Mouse (Mus musculus) neural tube, embryonic 11.5 days (tissue): Measurements from ENCODE around the gene Mbtps2. TPM values are rescaled to one million over a fixed set of nuclear protein-coding genes. Genes with fewer than 3 reads are reported as not detected.

ENCODE experiments used
- ATAC-seq: fragments of 200-750 bp; cut with Nextera tagmentation; 2 replicates; pipeline ENCODE4 v1.8.0; 2017; ENCODE audit warnings: moderate number of reproducible peaks, mild to moderate bottlenecking, moderate TSS enrichment, moderate library complexity; ENCODE audit not compliant: insufficient read depth, low FRiP score, low TSS enrichment
- DNase-seq: peaks from one replicate; pipeline ENCODE4 v3.0.0-alpha.2; 2015; ENCODE audit warnings: low spot score
- H3K27ac ChIP-seq: fragments of 300-500 bp; sonication (generic); 2 replicates; pipeline ENCODE4 v1.5.1; 2014; ENCODE audit warnings: low read depth, mild to moderate bottlenecking, low read length
- H3K27me3 ChIP-seq: fragments of 300-500 bp; sonication (generic); 2 replicates; pipeline ENCODE4 v1.6.1; 2014; ENCODE audit warnings: mild to moderate bottlenecking, low read length, mixed read lengths; ENCODE audit not compliant: control insufficient read depth, insufficient read depth
- H3K36me3 ChIP-seq: fragments of 300-500 bp; sonication (generic); 2 replicates; pipeline ENCODE4 v1.6.1; 2014; ENCODE audit warnings: mild to moderate bottlenecking, low read length, moderate library complexity, mixed read lengths; ENCODE audit not compliant: control insufficient read depth, insufficient read depth
- H3K4me1 ChIP-seq: fragments of 300-500 bp; sonication (generic); 2 replicates; pipeline ENCODE4 v1.6.1; 2014; ENCODE audit warnings: low read length, mixed read lengths; ENCODE audit not compliant: control insufficient read depth, insufficient read depth
- H3K4me2 ChIP-seq: fragments of 300-500 bp; sonication (generic); 2 replicates; pipeline ENCODE4 v1.6.1; 2014; ENCODE audit warnings: low read depth, mild to moderate bottlenecking, moderate library complexity
- H3K4me3 ChIP-seq: fragments of 300-500 bp; sonication (generic); 2 replicates; pipeline ENCODE4 v1.5.1; 2014; ENCODE audit warnings: low read depth, low read length
- H3K9ac ChIP-seq: fragments of 300-500 bp; sonication (generic); 2 replicates; pipeline ENCODE4 v1.6.1; 2014; ENCODE audit warnings: mild to moderate bottlenecking, low read length
- H3K9me3 ChIP-seq: fragments of 300-500 bp; sonication (generic); 2 replicates; pipeline ENCODE4 v1.6.1; 2016; ENCODE audit warnings: low read length; ENCODE audit not compliant: control insufficient read depth
- WGBS: fragments of 180-500 bp; shearing (Covaris S2); extraction: QIAGEN DNeasy Blood & Tissue Kit; methylation state at CpG from one replicate; pipeline ENCODE4 v1.1.7; 2014; 5-methylcytosine and 5-hydroxymethylcytosine counted together
- polyA plus RNA-seq: library from polyadenylated mRNA; unstranded; fragments of >200 nt; fragmentation: Nextera tagmentation; extraction: Ambion mirVana; gene quantifications from 2 replicates; pipeline ENCODE4 v1.2.1, GENCODE M21; 2014

Gene Mbtps2
- polyA plus RNA-seq, 1 experiment from 2014 or later = 26.3 TPM

DNA sequence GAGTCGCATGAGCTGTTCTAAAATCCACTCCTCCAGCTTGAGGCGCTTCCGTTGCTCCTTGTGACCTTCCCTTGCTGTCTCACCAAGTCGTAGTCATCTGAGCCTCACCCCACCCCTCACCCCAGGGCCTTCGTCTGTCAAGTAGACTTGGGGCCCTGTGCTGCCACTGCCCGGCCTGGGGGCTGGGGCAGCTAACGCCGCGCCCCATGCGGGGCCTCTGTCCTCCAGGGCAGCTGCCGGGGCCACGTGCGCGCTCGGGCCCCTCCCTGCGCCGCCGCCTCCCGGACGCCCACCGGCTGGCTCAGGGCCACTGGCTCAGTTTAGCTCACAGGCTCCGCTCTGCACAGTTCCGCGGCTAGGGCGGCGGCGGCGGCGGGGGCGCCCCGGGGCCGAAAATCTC, 14.4 kb upstream of the Mbtps2 start:
- Histone ChIP-seq H3K27me3 (no peaks in the 10 kb centered on the region), H3K36me3 (no peaks in the 10 kb centered on the region), H3K9me3 (no peaks in the 10 kb centered on the region), H3K4me2 (peak overlapping the region; percentile 26; the same call in 1 of the 2 replicates), H3K27ac (no peak overlapping the region), H3K4me1 (no peaks in the 10 kb centered on the region), H3K4me3 (no peak overlapping the region), H3K9ac (no peak overlapping the region)
- 24% methylated on average over 32 of the region's 32 CpGs for WGBS
- ATAC-seq (no peak), DNase-seq (no peak)

DNA sequence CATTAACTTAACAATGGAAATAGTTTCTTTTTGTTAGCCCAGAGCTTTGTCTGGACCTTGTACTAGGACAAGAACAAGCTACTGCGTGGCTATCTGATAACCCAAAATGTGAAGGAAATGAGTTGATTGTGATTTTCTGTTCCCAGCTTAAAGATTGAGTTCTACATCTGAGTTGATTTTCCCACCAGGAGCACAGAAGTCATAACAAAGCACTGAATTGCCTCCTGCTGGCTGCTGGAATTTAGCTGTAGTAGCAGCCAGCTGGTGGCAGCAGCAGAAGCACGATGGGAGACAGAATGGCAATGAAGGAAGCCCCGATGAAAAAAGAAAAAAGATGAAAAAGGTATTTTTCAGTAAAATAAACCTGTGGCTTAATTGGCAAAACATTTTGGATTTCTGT, 2.9 kb upstream of the Mbtps2 start:
- Histone ChIP-seq H3K4me3 (no peak overlapping the region), H3K27ac (no peak overlapping the region), H3K4me2 (no peak overlapping the region), H3K4me1 (no peaks in the 10 kb centered on the region), H3K27me3 (no peaks in the 10 kb centered on the region), H3K9me3 (no peaks in the 10 kb centered on the region), H3K36me3 (no peaks in the 10 kb centered on the region), H3K9ac (no peak overlapping the region)
- ATAC-seq (no peak), DNase-seq (peak; percentile 48)
- 6% methylated on average over 3 of the region's 3 CpGs for WGBS

DNA sequence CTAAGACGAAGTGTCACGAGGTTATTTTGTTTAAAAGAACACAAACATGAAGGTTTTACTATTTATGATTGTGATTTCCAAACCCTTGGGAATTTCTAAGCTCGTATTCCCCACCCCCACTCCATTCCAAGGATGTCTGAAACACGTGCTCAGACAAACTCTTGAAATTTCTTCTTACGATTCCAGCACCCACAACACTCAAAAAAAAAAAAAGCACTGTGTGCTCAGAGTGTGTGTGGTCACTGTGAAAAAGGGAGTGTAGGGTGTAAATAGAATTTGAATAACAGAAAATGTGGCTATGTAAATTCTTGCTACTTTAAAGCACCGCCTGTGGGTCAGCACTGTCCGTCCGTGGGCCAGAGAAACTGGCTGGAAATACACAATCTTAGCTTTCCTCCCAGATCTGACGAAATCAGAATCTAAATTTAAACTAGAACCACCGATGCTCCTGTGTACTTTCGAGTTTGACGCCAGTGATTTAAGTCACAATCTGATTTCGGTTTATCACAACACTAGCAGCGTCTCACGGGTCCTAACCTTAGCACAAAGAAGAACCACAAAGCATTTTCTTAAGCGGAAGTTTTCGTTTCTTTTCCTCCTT, 830 bp downstream of the Mbtps2 start:
- ATAC-seq (peak; percentile 52; the same call in 1 of the 2 replicates), DNase-seq (no peak)
- Histone ChIP-seq H3K9me3 (no peaks in the 10 kb centered on the region), H3K36me3 (no peaks in the 10 kb centered on the region), H3K27me3 (no peaks in the 10 kb centered on the region), H3K9ac (peak overlapping the region; percentile 84), H3K4me3 (peak overlapping the region; percentile 58), H3K4me1 (no peaks in the 10 kb centered on the region), H3K4me2 (peak overlapping the region; percentile 43), H3K27ac (peak overlapping the region; percentile 83)
- WGBS = 16% methylated on average over 17 of the region's 17 CpGs

DNA sequence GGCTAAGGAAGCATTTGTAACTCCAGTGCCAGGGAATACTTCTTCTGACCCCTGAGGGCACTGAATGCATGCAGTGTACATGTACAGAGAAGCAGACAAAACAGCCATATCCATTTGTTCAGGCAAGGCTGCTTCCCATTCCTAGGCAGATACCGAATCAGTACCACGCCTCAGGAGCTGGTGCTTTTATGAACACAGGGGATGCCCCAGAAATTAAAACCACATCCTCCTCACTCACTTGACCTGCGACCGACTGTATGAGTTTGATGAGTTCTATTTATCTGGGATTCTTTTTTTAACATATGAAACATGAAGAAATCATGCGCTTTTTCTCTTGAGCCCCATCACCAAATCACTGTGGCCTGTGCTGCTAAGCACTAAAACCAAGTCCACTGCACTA, 1.7 kb downstream of the Mbtps2 start:
- ATAC-seq (no peak), DNase-seq (no peak)
- Histone ChIP-seq H3K4me2 (peak overlapping the region; percentile 3; the same call in 1 of the 2 replicates), H3K36me3 (no peaks in the 10 kb centered on the region), H3K9ac (no peak overlapping the region), H3K27ac (no peak overlapping the region), H3K27me3 (no peaks in the 10 kb centered on the region), H3K4me1 (no peaks in the 10 kb centered on the region), H3K4me3 (no peak overlapping the region), H3K9me3 (no peaks in the 10 kb centered on the region)
- 80% methylated on average over 5 of the region's 5 CpGs for WGBS

DNA sequence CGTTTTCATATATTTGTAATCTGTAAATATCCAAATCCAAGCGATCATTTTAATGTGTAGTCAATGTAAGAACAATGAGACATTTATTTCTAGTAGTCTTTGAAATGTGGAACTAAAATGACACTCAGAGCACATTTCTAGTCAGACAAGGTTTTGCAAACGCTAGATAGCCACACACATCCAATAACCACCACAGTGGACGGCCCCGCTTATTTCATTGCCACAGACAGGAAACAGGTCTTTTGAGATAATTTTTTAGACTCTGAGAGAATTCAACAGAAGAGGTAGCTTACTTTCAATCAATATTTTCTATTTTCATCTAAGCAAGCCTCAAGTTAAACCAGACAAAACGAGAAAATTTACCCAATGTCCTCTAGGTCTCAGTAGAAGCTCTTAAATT, 2.6 kb downstream of the Mbtps2 start:
- H3K27ac ChIP-seq = no peak overlapping the region
- no peaks in the 10 kb centered on the region for H3K36me3 ChIP-seq
- H3K9me3 ChIP-seq = no peaks in the 10 kb centered on the region
- no peak overlapping the region for H3K4me3 ChIP-seq
- WGBS = 89% methylated on average over 6 of the region's 6 CpGs
- H3K4me1 ChIP-seq = no peaks in the 10 kb centered on the region
- no peaks in the 10 kb centered on the region for H3K27me3 ChIP-seq
- no peak overlapping the region for H3K9ac ChIP-seq
- H3K4me2 ChIP-seq = no peak overlapping the region
- ATAC-seq (no peak), DNase-seq (no peak)

DNA sequence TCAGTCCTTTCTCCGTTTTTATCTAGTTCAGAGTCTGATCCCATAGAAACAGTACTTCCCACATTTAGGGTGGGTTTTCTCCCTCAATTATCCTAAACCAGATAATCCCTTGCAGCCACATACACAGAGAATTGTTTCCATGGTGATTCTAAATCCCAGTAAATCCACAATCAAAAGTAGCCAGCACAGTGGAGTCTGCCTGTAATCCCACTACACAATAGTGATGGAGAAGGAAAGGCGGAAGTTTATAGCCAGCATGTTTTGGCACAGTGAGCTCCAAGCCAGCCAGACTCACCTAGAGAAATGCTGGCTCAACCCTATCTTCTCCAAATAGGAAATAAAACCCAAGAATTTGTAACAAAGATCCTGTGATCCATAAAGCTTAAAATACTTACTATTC, 3.9 kb downstream of the Mbtps2 start:
- DNase-seq = no peak
- Histone ChIP-seq H3K36me3 (no peaks in the 10 kb centered on the region), H3K4me2 (no peak overlapping the region), H3K9ac (no peak overlapping the region), H3K4me3 (no peak overlapping the region), H3K27ac (no peak overlapping the region), H3K9me3 (no peaks in the 10 kb centered on the region), H3K4me1 (no peaks in the 10 kb centered on the region), H3K27me3 (no peaks in the 10 kb centered on the region)
- 87% methylated on average over 2 of the region's 2 CpGs for WGBS
- no peak for ATAC-seq

DNA sequence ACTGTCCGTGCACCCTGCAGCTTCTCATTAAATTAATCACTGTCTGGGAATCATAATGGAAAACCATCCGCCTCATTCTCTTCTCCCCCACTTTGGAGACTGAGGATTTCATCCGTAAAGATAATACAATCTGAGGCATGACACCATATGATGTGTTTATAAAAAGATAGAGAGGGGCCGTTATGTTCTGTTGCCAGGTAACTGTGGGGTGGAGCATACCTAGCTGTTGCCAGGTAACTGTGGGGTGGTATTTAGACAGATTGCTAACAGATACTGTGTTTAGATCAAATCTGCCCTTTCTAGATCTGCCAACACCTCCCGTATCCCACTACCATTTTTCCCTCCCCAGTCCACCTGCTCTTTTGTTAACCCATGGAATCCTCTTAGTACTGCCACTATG, 11.5 kb downstream of the Mbtps2 start:
- no peak for ATAC-seq
- 84% methylated on average over 5 of the region's 5 CpGs for WGBS

DNA sequence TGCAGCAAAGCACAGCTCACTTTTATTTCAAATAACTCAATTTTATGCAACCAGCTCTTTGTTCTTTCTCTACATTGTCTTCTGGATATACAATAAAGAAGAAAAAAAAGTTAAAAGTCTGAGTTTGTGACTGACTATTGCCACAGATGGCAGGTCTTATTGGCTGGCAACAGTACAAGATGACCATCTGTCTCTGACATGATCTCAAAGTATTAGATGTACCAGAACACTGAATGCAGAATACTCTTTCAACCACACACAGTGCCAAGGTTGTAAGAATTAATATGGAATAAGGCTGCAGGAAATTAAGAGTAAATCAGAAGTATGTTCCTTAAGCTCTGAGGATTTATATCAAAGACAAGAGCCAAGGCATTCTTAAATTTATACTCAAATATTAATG, 12.1 kb downstream of the Mbtps2 start:
- Histone ChIP-seq H3K9ac (no peak overlapping the region), H3K4me2 (no peak overlapping the region), H3K4me1 (no peaks in the 10 kb centered on the region), H3K9me3 (no peaks in the 10 kb centered on the region), H3K4me3 (no peak overlapping the region), H3K36me3 (no peaks in the 10 kb centered on the region), H3K27me3 (no peaks in the 10 kb centered on the region), H3K27ac (no peak overlapping the region)
- DNase-seq (no peak), ATAC-seq (no peak)

More for the DNA sequence above, 11.5 kb downstream of the Mbtps2 start:
- no peak for DNase-seq
- Histone ChIP-seq H3K27me3 (no peaks in the 10 kb centered on the region), H3K4me3 (no peak overlapping the region), H3K36me3 (no peaks in the 10 kb centered on the region), H3K9me3 (no peaks in the 10 kb centered on the region), H3K9ac (no peak overlapping the region), H3K4me1 (no peaks in the 10 kb centered on the region), H3K4me2 (no peak overlapping the region), H3K27ac (no peak overlapping the region)

DNA sequence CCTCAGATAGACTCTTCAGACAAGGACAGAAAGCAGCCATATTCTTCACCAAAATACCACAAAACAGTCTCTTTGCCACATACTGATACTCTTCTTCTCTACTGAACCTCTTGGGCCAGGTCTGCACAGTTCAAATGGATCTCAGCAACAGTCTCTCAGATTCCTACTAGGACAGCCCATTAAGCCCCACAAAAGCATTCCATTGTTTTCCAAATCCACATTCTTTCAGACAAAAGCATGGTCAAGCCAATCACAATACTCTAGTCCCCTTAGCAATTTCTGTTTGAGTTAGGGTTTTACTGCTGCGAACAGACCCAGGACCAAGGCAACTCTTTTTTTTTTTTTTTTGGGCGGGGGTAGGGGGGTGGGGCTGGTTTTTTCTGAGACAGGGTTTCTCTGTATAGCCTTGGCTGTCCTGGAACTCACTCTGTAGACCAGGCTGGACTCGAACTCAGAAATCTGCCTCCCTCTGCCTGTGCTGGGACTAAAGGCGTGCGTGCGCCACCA, 19.4 kb downstream of the Mbtps2 start:
- no peak overlapping the region for H3K9ac ChIP-seq
- 75% methylated on average over 6 of the region's 6 CpGs for WGBS
- H3K27me3 ChIP-seq = no peaks in the 10 kb centered on the region
- no peaks in the 10 kb centered on the region for H3K9me3 ChIP-seq
- H3K4me2 ChIP-seq = no peak overlapping the region
- H3K27ac ChIP-seq = no peak overlapping the region
- no peak overlapping the region for H3K4me3 ChIP-seq
- DNase-seq (no peak), ATAC-seq (no peak)
- no peaks in the 10 kb centered on the region for H3K36me3 ChIP-seq
- H3K4me1 ChIP-seq = no peaks in the 10 kb centered on the region
